Mouse (Mus musculus): ENCODE results near the gene Asic2.

Asic2 gene

GRCm38 (mm10) chr11:81111626-81112025, 856.6 kb downstream of the Asic2 start:
- DNase-seq (ENCODE audit: low spot score in 2 of 2), result no peak

DNA sequence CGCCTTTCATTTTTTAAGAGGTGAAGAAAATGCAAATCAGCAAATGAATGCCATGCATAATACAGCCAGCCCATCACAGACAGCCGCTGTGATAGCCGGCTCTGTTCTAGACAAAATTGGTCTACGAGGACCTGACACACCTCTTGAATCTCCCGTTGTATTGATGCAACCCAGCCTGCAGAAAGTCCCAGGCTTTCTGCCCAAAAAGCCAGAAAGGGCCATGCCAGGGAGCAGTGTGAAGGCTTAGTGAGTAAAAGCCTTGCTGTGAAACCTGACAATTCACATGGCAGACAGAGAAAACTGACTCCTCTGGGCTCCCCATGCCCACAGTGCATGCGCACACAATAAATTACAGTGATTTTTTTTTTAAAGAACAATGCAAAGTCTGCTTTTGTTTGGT, 858.2 kb downstream of the Asic2 start:
- DNase-seq (ENCODE audit: low spot score in 2 of 2), result no peak

- no peak for DNase-seq (ENCODE audit: low spot score in 2 of 2)
Measured at GRCm38 (mm10) chr11:81106949-81107348, 861.3 kb downstream of the Asic2 start.

GRCm38 (mm10) chr11:81100829-81101228, 867.4 kb downstream of the Asic2 start:
- DNase-seq (ENCODE audit: low spot score in 2 of 2), result no peak

GRCm38 (mm10) chr11:81096011-81096410, 872.2 kb downstream of the Asic2 start:
- peak in 1 of 2 experiments; percentile 62 for DNase-seq (ENCODE audit: low spot score in 2 of 2)

- DNase-seq (ENCODE audit: low spot score in 2 of 2), result peak in 1 of 2 experiments; percentile 27
Measured at GRCm38 (mm10) chr11:81094581-81094980, 873.7 kb downstream of the Asic2 start.

DNA sequence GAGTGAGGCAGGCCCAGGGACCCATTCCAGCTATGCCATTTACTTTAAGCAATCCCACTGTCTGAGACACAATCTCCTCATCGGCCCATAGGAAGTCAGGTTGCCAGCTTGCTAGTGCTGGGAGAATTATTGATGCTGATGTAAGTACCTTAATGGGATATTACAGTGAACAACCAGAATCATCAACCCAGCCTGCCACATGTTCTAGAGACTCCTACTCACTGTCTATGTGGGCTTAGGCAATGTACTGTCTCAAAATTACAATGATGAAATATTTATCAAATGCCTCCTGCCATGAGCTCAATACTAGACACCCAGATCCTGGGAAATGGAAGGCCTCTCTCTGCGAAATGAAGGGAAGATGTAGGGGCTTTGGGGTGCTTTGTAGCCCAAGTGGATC, 876.1 kb downstream of the Asic2 start:
- no peak for DNase-seq (ENCODE audit: low spot score in 2 of 2)

GRCm38 (mm10) chr11:81083822-81084221, 884.4 kb downstream of the Asic2 start:
- no peak for DNase-seq (ENCODE audit: low spot score in 2 of 2)

GRCm38 (mm10) chr11:81080076-81080805, 888.0 kb downstream of the Asic2 start:
- DNase-seq (ENCODE audit: low spot score in 2 of 2), result no peak

- DNase-seq (ENCODE audit: low spot score in 2 of 2), result no peak
Measured at GRCm38 (mm10) chr11:81079237-81079636, 889.0 kb downstream of the Asic2 start.

DNA sequence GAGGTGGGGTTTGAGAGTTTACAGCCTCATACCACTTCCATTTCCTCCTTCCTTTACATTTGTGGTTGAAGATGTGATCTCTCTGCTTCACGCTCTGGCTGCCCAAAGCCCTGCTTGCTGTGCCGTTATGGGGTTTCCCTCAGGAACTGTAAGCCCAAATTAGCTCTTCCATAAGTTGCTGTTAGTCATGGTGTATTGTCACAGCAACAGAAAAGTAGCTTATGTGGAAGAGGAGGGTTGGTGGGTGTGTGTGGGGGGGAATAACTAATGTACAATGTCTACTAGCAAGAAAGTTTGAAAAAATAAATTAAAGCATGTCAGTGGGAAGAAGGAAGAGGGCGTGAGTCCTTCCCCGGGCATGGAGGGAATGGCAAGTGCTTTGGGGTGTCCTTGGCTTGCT, 896.4 kb downstream of the Asic2 start:
- no peak for DNase-seq (ENCODE audit: low spot score in 2 of 2)

DNA sequence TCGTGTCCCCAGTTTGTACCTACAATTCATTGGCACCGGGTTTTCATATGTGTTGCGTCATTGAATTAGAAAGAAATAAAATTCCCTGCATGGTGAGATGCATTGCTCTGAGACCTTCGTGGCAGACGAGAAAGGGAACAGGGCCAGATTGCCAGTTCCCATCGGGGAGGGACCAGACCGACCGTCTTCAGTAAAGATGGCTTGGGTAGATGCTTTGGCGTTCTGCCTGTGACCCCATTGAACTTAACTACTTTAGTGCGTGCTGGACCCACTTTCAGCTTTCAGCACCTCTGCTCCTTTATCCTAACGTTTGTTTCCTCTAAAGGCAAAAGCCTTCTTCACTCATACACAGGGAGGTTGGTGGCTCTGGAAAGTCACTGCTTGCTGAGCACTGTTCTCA, 902.9 kb downstream of the Asic2 start:
- DNase-seq (ENCODE audit: low spot score in 2 of 2), result no peak

GRCm38 (mm10) chr11:81064006-81064405, 904.3 kb downstream of the Asic2 start:
- no peak for DNase-seq (ENCODE audit: low spot score in 2 of 2)

GRCm38 (mm10) chr11:81060077-81060476, 908.2 kb downstream of the Asic2 start:
- DNase-seq (ENCODE audit: low spot score in 2 of 2), result no peak

GRCm38 (mm10) chr11:81059546-81059945, 908.7 kb downstream of the Asic2 start:
- no peak for DNase-seq (ENCODE audit: low spot score in 2 of 2)

GRCm38 (mm10) chr11:81057506-81057905, 910.8 kb downstream of the Asic2 start:
- no peak for DNase-seq (ENCODE audit: low spot score in 2 of 2)

DNA sequence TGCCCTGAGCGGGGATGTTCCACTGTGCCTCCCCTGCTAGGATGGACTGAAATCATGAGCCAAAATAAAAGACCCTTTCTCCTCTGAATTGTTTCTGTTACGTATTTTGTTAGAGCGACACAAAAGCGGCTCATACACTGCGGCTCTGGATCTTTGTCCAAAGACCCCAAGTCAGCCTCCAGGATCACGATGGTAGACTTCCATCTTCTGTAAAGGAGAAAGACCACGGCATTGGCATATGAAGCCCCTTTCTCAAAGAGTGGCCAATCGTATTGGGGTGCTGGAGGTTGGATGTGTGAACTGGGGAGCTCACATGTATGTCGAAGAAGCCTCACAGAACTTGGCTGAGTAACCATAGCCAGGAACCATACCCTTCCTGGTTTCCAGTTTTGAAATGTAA, 911.5 kb downstream of the Asic2 start:
- no peak for DNase-seq (ENCODE audit: low spot score in 2 of 2)

DNA sequence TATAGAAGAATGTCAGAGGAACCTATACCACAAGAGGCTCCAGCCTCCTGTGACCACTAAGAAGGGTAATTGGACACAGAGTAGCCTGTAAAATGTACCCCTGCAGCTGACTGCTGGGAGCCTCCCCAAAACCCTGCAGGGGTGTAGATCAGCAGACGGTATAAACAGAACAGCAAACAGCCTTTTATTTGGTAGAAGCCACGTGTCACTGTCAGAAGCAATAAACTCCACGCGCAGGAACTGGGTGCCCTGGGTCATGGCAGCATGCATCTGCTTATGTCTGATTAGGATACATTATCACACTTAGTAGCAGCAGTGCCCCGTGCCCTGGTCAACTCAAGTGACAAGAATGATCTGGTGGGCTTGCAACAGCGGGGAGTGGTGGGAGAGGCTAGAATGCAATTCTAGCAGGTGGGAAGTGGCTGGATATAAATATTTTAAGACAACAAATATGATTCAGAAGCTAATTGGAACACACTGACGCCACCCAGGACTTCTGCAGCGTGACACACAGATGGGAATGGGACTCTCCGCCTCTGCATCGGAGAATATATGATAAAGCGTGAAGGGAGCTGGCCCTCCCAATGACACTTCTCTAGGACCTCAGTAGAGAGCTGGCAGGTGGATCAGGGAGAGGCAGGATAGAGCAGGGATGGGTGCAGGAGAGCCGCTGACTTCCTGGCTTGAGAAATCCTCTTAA, 912.7 kb downstream of the Asic2 start:
- no peak for DNase-seq (ENCODE audit: low spot score in 2 of 2)

DNA sequence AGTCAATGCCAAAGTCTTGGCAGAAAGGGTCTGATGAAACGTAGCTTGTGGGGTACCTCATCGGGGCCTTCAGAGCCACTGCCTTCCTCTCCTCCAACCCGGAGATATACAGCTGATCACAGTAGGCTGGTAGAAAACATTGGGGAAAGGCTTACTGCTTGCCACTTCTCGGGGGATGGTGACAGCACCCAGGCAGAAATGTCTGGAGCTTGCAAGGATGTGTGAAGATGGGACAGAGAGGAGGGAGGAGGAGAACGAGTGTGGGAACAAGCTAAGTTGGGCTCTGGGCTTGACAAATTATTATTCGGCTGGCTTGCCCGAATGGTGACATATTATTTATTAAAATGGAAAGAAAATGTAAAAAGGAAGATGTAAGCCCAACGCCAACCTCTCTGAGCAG, 914.4 kb downstream of the Asic2 start:
- DNase-seq (ENCODE audit: low spot score in 2 of 2), result no peak

DNA sequence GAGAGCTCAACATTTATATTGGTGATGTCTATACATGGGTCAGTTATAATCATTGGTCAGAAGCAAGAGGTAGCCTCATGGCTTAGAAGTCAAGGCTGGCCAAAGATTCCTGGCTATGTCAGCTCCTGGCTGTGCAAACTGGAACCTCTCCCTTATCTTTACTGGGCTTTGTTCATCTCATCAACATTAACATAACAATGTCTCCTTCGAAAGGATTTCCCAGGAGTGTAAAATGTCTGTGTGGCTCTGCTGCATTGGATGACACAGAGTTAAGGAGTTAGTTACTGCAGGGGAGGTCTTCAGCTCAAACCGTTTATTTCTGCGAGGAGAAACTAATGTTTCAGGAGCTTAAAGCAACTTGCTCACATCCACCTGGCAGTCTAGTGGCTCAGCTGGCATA, 926.6 kb downstream of the Asic2 start:
- no peak for DNase-seq (ENCODE audit: low spot score in 2 of 2)

- DNase-seq (ENCODE audit: low spot score in 2 of 2), result no peak
Measured at GRCm38 (mm10) chr11:81039976-81040375, 928.3 kb downstream of the Asic2 start.

- no peak for DNase-seq (ENCODE audit: low spot score in 2 of 2)
Measured at GRCm38 (mm10) chr11:81032151-81032550, 936.1 kb downstream of the Asic2 start.

- no peak for DNase-seq (ENCODE audit: low spot score in 2 of 2)
Measured at GRCm38 (mm10) chr11:81014776-81015175, 953.5 kb downstream of the Asic2 start.
